Mouse (Mus musculus) regulatory T cell (primary cell): ENCODE measurements around the gene Zfpl1.
"Not testable (repeated sequence)": the region's sequence is repeated elsewhere in the genome, so short reads cannot be mapped to it uniquely, and the experiment has no call there.

Experiments
- in situ Hi-C: fragments of 300-600 bp; cut with MboI, MseI; formaldehyde crosslinking; loops from one replicate; pipeline ENCODE4 v1.15.1; 2025; ENCODE audit warnings: high pct_unique_total_duplicates

The Zfpl1 gene

DNA sequence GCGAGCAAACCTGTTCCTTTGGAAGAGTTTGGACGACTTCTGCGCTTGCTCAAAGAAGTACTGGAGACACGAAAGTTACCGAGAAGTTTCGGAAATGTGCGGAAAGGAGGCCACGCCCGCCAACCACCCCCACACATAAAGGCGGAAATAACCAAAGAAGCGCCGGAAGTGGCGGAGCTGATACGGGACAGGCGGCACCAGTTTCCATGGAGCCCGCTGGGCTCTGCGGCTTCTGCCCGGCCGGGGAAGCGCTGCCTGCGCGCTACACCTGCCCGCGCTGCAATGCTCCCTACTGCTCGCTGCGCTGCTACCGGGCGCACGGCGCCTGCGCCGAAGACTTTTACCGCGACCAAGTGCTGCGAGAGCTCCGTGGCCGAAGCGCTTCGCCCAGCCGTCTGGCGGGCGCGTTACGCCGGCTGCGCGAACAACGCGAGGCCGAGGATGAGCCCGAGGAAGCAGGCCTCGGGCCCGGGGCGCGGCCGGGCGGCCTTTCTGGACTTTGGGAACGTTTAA lies 23.7 kb downstream of the Zfpl1 start, which contains the start of gene Znhit2:
Gene Znhit2 (plus strand): TSS at position 172 of the 513 bp plus-strand sequence.
- in situ Hi-C loops: no loop called here

DNA sequence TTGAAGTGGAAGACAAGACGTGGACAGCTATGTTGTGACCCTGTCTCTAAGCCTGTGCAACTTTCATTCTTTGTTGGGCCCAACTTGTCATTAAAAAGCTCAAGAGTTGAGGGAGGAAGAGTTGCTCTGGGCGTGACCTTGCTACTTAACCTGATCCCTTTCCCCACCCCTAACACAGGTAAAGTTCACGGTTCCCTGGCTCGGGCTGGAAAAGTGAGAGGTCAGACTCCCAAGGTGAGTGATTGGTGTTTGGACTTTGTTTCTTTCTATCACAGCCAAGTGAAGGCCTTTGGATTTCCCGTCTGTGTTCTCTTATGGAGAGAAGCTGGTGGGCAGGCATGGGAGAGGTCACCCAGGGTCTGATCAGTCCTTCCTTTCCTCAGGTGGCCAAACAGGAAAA lies 25.8 kb downstream of the Zfpl1 start:
- in situ Hi-C loops: no loop called here

DNA sequence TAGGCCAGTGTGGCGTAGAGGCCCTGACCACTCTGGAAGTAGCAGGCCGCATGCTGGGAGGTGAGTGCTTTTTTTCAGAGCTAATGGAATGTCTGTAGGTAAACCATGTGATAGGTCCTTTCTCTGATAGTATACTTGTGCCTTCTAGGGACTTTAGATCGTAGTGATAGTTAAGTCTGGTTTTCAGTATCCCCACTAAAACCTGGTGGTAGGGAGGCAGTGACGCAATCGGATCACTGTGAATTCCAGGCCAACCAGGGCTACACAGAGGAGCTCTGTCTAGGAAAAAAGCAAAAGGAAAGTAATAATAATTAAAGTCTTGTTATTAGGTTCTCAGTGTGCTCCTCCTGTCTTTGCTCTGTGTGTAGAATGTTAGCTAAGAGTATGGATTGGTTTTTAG lies 26.2 kb downstream of the Zfpl1 start:
- in situ Hi-C loops: no loop called here

DNA sequence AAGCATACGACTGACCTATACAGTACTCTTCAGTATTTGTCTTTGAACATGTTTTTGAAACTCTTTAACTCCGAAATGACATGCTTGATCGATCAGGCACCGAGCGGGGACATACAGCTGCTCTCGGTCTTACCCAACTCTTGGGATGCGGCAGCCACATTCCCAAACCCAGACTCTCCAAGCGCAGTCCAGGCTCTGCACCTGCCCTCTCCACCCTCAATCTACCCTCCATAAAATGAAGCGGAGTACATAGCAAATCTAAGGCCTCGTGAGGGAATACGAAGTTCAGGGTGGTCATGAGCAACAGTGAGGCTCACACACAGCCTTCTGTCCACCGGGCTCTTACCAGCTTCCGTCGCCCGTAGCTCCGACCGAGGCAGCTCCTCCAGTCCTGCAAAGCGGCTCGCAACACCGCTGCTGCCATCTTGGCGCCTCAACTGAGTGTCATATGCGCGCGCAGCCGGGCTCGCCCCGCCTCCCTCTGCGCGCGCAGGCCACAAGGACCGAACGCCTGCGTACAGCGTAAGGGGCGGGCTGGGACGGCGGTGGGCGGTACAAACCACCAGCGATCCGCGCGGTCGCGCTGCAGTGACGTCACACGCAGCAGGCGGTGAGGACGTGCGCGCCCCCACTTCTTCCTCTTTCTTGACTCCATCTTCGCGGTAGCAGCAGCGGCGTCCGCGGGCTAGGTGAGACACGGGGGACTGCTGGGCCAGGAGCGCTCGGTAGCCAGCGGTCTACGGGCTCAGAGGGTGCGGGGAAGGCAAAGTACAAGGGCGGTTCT lies 27.3 kb downstream of the Zfpl1 start, which contains the start of the genes Mrpl49 and Fau:
Gene Mrpl49 (minus strand): TSS at position 473 of the 784 bp plus-strand sequence.
Gene Fau (plus strand): TSS at position 532 of the 784 bp plus-strand sequence.
- in situ Hi-C loops: no loop called here

DNA sequence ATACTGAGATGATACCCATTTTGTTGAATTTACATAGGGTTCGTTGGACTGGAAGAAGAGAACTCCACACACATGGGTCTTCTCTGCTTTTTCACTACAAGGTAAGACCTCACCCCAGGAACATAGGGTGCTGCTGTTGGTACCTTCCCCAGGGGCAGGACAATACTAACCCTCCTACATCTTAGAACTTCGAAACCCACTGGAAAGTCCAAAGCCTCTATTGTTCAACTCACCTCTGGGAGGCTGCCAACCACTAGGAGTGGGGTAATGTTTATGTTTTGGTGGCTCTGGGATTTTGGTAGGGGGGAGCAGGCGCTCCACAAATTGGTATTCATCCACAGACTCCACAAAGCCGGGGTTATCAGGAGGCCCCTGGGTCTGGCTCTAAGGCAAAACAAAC lies 28.1 kb downstream of the Zfpl1 start:
- in situ Hi-C loops: no loop called here

DNA sequence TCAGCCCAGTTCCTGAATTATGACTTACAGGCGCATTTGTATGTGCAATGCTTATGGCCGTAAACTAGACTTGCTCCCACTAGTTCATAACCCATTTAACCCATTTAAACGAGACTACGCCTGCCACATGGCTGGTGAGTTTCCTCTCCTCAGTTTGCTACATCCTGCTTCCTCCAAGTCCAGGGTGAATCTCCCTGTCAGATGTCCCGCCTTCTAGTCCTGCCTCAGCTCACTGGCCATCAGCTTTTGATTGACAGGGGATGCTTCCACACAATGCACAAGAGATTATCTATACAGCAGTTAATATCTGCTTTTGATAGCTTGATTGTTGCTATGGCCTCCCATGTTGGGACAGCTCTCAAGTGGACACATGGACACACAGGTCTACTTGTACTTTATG lies 30.5 kb downstream of the Zfpl1 start:
- in situ Hi-C loops: no loop called here

DNA sequence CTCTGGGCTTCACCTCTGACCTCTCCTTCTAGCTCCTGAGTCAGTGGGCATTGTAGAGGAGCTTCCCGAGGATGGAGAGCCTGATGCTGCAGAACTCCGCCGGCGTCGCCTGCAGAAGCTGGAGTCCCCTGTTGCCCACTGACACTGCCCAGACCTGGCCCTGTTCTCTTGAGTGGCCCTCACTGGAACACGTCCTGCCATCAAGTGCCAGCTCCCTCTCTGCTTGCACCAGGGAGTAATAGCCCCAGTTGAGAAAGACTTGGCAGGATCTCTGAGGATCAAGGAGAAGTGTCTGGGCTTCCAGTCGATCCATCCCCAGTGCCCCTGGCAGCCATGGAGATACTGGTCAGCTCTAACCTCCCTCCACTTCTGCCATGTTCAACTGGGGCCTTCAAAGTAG lies 32.2 kb downstream of the Zfpl1 start:
- in situ Hi-C loops: no loop called here

DNA sequence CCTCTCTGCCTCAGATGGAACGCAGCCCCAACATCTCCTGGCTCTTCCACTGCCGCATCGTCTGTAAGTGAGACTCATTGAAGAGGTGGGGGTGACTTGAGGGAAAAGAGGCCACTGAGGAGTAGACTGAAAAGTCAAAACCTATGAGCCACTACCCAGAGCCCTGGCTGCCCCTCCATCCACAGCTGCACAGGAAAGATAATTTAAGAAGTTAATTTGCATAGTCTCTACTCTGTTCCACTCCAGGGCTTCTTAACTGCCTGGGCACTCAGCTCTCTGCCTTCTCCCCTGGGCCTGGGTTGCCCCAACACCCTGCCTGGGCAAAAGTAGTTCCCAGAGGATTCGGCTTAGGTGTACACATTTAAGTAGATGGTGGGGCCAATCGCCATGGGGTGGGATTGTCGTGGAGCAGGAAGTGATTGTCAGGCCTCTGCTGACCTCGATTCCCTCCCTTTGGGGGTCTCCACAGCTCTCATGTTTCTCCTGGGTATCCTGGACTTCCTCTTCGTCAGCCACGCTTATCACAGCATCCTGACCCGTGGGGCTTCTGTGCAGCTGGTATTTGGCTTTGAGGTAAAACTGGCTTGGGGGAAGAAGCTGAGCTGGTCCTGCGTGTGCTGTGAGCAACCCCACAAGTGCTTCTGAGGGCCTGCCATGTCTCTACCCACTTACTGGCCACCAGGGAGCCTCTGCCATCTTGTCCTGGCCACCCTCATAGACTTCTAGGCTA lies 35.9 kb downstream of the Zfpl1 start:
- in situ Hi-C loops: no loop called here

DNA sequence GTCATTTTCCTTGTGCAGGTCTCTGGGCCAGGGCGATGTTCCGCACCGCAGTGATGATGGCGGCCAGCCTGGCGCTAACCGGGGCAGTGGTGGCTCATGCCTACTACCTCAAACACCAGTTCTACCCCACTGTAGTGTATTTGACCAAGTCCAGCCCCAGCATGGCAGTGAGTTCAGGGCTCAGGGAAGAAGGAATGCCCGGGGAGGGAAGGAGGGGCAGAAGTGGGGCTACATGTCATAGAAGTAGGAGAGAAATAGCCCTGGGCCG lies 36.9 kb downstream of the Zfpl1 start:
- in situ Hi-C loops: no loop called here

DNA sequence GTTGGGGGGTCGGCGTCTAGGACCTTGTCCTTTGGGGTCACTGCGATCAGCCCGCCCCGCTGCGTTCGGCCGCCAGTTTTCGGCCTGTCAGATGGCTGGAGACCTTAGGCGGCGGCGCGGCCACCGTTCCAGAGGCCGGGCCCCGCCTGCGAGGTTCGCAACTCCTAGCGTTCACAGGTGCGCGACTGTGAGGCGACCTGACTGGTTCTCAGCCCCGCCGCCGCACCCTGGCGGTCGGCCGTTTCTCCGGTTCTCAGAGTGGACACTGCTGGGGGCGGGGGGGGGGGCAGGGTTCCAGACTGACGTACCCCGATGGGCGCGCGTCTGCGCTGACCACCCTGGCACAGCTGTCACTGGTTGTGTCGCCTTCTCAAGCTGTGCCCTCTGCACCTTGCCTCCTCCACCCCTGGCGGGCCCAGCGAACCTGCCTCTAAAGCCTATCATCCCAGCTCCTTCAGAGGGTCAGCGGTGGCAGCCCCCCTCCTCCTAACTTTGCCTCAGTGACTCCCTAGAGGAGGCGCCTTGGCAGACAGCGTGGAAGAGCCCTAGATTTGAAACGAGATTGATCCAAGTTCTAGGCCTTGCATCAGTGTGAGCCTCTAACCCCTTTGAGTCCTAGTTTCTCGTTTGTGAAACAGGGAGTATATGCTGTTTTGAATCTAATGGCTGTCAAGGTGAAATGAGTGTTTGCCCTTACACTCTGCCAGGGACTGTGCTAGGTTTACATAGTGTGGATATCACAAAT lies 37.4 kb downstream of the Zfpl1 start:
- in situ Hi-C loops: no loop called here

DNA sequence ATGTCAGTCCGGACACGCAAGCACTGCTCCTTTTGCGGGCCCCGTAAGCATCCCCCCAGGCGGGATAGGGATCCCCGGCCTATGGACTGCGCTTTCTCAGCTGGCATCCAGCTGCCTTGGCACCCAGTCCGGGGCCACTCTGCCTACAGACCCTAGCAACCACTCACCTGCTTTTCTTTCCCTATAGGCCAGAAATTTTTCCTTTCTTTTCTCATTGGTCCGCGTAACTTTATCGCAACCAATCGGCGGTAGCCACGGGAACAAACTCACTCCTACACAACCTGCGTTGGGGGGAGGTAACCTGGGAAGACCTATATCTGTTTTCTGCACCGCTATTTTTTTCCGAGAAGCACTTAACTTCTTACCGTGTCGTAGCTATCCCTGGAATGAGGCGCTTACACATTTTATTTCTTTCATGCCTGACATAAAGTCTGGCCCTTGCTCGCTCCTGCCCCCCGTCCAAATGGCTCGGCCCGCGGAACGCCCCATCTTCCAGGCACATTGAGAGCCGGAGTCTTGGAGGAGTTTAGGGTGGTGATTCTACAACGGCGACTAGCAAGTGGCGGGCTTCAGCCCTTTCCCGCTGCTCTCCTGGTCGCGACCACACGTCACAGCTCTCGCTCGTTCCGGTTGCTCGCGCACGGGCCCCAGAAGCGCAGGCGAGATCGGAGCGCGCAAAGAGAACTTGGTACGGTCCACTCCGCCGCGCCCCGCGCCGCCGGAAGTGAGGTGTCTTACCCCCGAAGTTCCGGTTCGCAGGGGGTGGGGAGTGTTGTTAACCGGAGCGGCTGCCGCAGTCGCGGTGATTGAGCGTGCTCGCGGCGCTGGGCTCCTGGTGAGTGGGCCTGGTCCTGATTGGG lies 38.2 kb downstream of the Zfpl1 start, which contains the start of gene Syvn1:
Gene Syvn1 (plus strand): TSS at position 283 of the 860 bp plus-strand sequence.
- in situ Hi-C loops: no loop called here

DNA sequence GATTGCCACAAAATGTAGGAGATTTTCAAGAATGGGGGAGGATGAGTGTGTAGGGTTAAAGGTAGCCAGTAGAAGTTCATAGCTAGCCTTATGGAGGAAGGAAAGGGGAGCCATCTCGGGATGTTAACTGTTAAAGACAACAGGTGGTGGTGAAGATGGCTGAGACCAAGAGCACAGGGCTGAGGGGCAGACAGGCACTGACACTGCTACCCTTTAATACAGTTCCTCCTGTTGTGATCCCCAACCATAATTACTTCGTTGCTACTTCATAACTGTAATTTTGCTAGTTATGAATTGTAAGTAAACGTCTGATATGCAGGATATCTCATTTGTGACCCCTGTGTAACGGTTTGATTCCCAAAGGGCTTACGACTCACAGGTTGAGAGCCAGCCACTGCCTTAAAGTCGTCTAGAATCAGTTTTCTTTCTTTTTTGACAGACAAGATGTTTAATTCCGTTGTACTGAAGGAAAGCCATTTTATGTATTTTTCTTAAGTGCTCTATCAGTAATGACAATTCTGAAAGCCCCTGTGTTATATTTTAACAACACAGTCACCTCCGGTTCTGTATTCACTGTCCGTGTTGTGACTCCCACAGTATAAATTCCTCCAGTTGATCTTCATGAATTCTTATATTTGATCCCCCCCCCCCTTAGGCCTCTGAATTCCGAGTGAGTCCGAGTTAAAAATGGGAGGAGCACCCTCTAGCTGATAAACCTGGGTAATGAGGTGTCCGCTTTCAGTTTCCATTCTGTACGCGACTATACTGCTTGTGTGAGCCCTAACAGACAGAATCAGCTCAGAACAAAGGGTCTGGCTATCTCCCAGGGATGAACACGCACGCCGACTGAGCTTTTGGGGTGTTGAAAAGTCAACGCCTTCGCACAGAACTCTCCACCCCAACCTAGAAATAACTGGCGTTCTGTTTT lies 39.1 kb downstream of the Zfpl1 start:
- in situ Hi-C loops: no loop called here

DNA sequence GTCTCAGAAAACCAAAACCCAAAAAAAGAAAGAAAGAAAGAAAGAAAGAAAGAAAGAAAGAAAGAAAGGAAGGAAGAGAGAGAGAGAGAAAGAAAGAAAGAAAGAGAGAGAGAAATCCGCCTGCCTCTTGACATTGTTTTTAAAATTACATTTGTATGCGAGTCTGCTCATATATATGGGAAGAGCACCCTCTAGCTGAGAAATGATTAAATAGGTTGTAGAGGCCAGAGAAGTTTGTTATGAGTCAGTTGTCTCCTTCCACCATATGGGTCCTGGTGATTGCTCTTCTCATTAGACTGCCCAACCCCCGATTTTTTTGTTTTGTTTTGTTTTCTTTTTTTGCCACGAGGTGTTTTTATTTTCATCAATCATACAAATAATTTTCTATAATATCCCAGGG lies 40.7 kb downstream of the Zfpl1 start:
- in situ Hi-C loops: not testable (repeated sequence)

DNA sequence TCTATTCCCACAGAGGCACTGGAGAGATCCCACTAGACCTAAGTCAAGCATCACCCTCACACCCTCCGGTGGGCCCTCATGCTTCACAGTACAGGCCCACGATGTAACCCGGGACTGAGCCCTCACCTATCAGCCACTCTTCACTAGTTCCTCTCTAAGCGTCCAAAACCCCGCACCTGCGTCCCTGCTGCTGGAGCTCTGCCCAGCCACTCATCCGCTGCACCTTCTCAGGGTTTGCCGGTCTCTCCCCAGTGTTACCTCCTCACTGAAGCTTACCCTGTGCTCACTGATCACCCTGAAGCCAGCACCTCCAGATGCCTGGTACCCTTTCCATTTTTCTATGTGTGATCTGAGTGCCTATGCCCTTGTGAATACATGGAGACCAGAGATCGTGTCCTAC lies 42.5 kb downstream of the Zfpl1 start:
- in situ Hi-C loops: no loop called here

DNA sequence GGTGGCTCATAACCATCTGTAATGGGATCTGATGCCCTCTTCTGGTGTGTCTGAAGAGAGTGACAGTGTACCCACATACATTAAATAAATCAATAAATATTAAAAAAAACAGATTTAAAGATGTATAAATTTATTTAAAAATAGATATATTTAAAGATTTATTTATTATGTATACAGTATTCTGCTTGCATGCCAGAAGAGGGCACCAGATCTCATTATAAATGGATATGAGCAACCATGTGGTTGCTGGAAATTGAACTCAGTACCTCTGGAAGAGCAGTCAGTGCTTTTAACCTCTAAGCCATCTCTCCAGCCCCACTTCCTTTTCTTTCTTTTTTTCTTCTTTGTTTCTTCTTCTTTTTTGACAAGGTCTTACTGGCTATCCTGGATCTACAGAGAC lies 44.8 kb downstream of the Zfpl1 start:
- in situ Hi-C loops: no loop called here

DNA sequence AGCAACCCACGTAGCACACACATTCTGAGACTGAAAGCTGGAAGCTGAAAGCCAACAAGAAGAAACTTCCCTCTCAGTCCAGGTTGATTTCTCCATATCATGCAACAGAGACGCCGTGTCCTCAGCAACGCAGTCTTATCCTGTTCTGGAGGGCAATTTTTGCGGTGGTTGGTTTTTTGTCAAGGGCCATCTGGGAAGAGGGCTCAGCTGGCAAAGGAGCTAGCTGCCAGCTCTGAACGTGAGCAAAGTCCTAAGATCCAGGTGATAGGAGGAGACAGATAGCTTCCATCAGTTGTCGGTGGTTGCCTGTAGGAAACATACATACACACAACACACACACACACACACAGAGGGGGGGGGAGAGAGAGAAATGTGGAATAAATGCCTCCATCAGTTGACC lies 46.4 kb downstream of the Zfpl1 start:
- in situ Hi-C loops: no loop called here

DNA sequence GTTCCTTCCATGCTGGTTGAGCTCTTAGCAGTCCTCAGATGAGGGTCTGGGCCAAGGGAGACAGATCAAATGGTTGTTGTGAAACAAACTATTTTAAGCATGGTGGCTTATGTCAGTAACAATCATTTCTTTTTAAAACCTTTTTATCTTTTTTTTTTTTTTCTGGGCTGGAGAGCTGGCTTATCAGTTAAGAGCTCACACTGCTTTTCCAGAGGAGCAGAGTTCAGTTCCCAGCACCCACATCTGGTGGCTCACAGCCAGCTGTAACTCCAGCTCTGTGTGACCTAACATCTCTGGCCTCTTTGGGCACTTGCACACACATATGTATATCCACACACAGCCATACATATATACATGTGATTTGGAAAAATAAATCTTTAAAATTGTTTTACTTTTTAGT lies 47.1 kb downstream of the Zfpl1 start:
- in situ Hi-C loops: no loop called here

DNA sequence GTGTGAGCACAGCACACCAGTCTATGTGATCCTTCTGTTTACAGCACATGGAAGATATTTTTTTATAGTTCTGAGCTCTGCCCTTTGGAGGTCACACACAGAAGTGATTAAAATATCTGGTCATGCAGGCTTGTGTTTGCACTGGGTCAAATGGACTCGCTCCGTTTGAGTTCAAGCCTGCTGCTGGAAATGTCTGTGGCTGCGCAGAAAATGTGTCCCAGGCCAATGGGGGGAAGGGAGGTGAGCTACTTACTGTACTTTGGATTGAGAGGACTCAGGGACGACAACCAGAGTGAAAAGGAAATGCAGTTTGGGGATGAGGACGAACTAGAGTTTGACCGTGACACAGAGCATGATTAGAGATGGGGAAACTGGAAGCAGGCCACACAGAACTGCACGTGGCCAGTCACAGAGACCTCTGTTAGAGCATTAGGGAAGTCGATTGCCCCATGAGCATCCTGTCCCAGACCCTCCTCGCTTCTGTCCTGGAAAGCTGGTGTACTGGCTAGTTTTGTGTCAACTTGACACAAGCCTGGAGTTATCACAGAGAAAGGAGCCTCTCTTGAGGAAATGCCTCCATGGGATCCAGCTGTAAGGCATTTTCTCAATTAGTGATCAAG lies 48.7 kb downstream of the Zfpl1 start:
- in situ Hi-C loops: no loop called here
